17 mouse cellular contexts compared by ENCODE assay signal in genomic region chr1:152223666-152224065, GRCm38 (mm10).
A peak's percentile ranks its signal among the peaks of the same experiment; 100 is the strongest.
DNase-seq lines count a peak whose midpoint lies in the region; ATAC-seq and TF ChIP-seq lines count a peak whose summit lies in the region.
"Had no signal": no experiment of that assay in that cellular context is flagged by ENCODE, and none has a peak within 500 bp of the region (broad histone marks: within the 10 kb centered on the region; RNA-seq: fewer than 3 reads in every experiment).

No protein-coding gene starts in this region.

- no peaks in the 10 kb centered on the region for H3K9me3 ChIP-seq in liver, postnatal 0 days (ENCODE audit: low read length)
- no peaks in the 10 kb centered on the region for H3K9me3 ChIP-seq in heart, embryonic 15.5 days (replicated peaks)
- H3K9me3 ChIP-seq in kidney, embryonic 14.5 days (ENCODE audit: control insufficient read depth, low read length), result peaks cover 6% of the 10 kb centered on the region; the same call in 1 of the 2 replicates
- H3K9me3 ChIP-seq in limb, embryonic 15.5 days, result no peaks in the 10 kb centered on the region
- H3K9me3 ChIP-seq: embryonic facial prominence, embryonic 15.5 days; midbrain, embryonic 13.5 days had no signal

- WGBS in liver, postnatal 0 days (ENCODE audit: insufficient replicate concordance), result 45% methylated on average over 1 of the region's 1 CpGs
- 14% methylated on average over 1 of the region's 1 CpGs for WGBS in heart, embryonic 15.5 days
- 40% methylated on average over 1 of the region's 1 CpGs for WGBS in kidney, embryonic 14.5 days
- 42% methylated on average over 1 of the region's 1 CpGs for WGBS in limb, embryonic 15.5 days

- TF ChIP-seq CTCF in liver, postnatal 0 days (IDR thresholded peaks at IDR 0.05; ENCODE audit: low read depth), result no peak

- no peak overlapping the region for H3K9ac ChIP-seq in liver, postnatal 0 days (replicated peaks)
- no peak overlapping the region for H3K9ac ChIP-seq in heart, embryonic 15.5 days
- no peak overlapping the region for H3K9ac ChIP-seq in kidney, embryonic 14.5 days (ENCODE audit: low read depth, low read length)
- no peak overlapping the region for H3K9ac ChIP-seq in limb, embryonic 15.5 days
- H3K9ac ChIP-seq: embryonic facial prominence, embryonic 15.5 days; midbrain, embryonic 13.5 days had no signal

- no peaks in the 10 kb centered on the region for H3K36me3 ChIP-seq in liver, postnatal 0 days (replicated peaks; ENCODE audit: insufficient read depth, low read length)
- H3K36me3 ChIP-seq in heart, embryonic 15.5 days, result no peaks in the 10 kb centered on the region
- no peaks in the 10 kb centered on the region for H3K36me3 ChIP-seq in kidney, embryonic 14.5 days (ENCODE audit: control insufficient read depth, insufficient read depth, low read length)
- no peaks in the 10 kb centered on the region for H3K36me3 ChIP-seq in limb, embryonic 15.5 days
- H3K36me3 ChIP-seq: embryonic facial prominence, embryonic 15.5 days; midbrain, embryonic 13.5 days had no signal

- ATAC-seq in liver, postnatal 0 days, result 0 out of 2 replicates have a peak, but pooled peaks have one; percentile 41
- peak; percentile 76 for ATAC-seq in heart, embryonic 15.5 days (replicated peaks; ENCODE audit: insufficient number of reproducible peaks, insufficient read depth, low FRiP score, low read depth)
- ATAC-seq in kidney, embryonic 14.5 days (ENCODE audit: low FRiP score, low TSS enrichment), result peak; percentile 28; the same call in 1 of the 2 replicates
- ATAC-seq in limb, embryonic 15.5 days (ENCODE audit: insufficient number of reproducible peaks, low FRiP score, low TSS enrichment, low read depth), result no peak
- ATAC-seq: CD4-positive, CD25-positive, alpha-beta regulatory T cell, adult 4 months; inflammation-experienced regulatory T-cells, adult 6 months; midbrain, embryonic 13.5 days had no signal

- no peaks in the 10 kb centered on the region for H3K4me1 ChIP-seq in liver, postnatal 0 days (ENCODE audit: insufficient read depth)
- H3K4me1 ChIP-seq in heart, embryonic 15.5 days (replicated peaks), result peaks cover 14% of the 10 kb centered on the region
- H3K4me1 ChIP-seq in kidney, embryonic 14.5 days (ENCODE audit: control insufficient read depth, insufficient read depth, low read length), result no peaks in the 10 kb centered on the region
- H3K4me1 ChIP-seq in limb, embryonic 15.5 days, result 0 out of 2 replicates have a peak, but pooled peaks cover 6% of the 10 kb centered on the region
- H3K4me1 ChIP-seq: midbrain, embryonic 13.5 days had no signal

- H3K27ac ChIP-seq in liver, postnatal 0 days (ENCODE audit: low read depth), result no peak overlapping the region
- peak overlapping the region; percentile 45 for H3K27ac ChIP-seq in heart, embryonic 15.5 days
- H3K27ac ChIP-seq in kidney, embryonic 14.5 days (ENCODE audit: low read depth, low read length), result no peak overlapping the region
- peak overlapping the region; percentile 33; the same call in 1 of the 2 replicates for H3K27ac ChIP-seq in limb, embryonic 15.5 days
- H3K27ac ChIP-seq: embryonic facial prominence, embryonic 15.5 days; midbrain, embryonic 13.5 days had no signal

- no peaks in the 10 kb centered on the region for H3K27me3 ChIP-seq in liver, postnatal 0 days (ENCODE audit: insufficient read depth, low read length)
- no peaks in the 10 kb centered on the region for H3K27me3 ChIP-seq in heart, embryonic 15.5 days
- H3K27me3 ChIP-seq in kidney, embryonic 14.5 days (ENCODE audit: control insufficient read depth, insufficient read depth, low read length), result no peaks in the 10 kb centered on the region
- H3K27me3 ChIP-seq in limb, embryonic 15.5 days, result no peaks in the 10 kb centered on the region
- H3K27me3 ChIP-seq: embryonic facial prominence, embryonic 15.5 days; midbrain, embryonic 13.5 days had no signal

- DNase-seq in liver, postnatal 0 days, result no peak
- DNase-seq in liver, result no peak
- DNase-seq in retina, embryonic 14.5 days (ENCODE audit: low spot score), result no peak
- no peak for DNase-seq in layer of hippocampus, postnatal 10 days (ENCODE audit: low spot score in 2 of 2)
- DNase-seq in cerebellum, postnatal 10 days, result no peak
- DNase-seq: adrenal gland, postnatal 14 days; cerebellum, adult 2 months; layer of hippocampus, adult 9-11 months; thymus, postnatal 4 days had no signal

- H3K4me3 ChIP-seq in liver, postnatal 0 days (ENCODE audit: low read depth, low read length), result no peak overlapping the region
- no peak overlapping the region for H3K4me3 ChIP-seq in heart, embryonic 15.5 days
- H3K4me3 ChIP-seq in kidney, embryonic 14.5 days (ENCODE audit: low read length), result no peak overlapping the region
- no peak overlapping the region for H3K4me3 ChIP-seq in limb, embryonic 15.5 days
- H3K4me3 ChIP-seq: embryonic facial prominence, embryonic 15.5 days; midbrain, embryonic 13.5 days; myocyte had no signal

- no peak overlapping the region for H3K4me2 ChIP-seq in liver, postnatal 0 days (ENCODE audit: low read depth, low read length)
- no peak overlapping the region for H3K4me2 ChIP-seq in heart, embryonic 15.5 days
- H3K4me2 ChIP-seq in kidney, embryonic 14.5 days (replicated peaks; ENCODE audit: low read depth, low read length), result no peak overlapping the region
- H3K4me2 ChIP-seq in limb, embryonic 15.5 days, result no peak overlapping the region
- H3K4me2 ChIP-seq: embryonic facial prominence, embryonic 15.5 days; midbrain, embryonic 13.5 days had no signal

- TF ChIP-seq EP300 in liver, postnatal 0 days (IDR thresholded peaks at IDR 0.05; ENCODE audit: low read depth), result peak; percentile 52; the same call in 1 of the 2 replicates

Comparison
In these comparisons a context has a peak if more than half of its experiments do, and no peak if none do; other contexts are left out.
1. H3K27ac ChIP-seq: peak in heart, embryonic 15.5 days (single experiment) and limb, embryonic 15.5 days (single experiment); none in liver, postnatal 0 days (single experiment) and kidney, embryonic 14.5 days (single experiment).